Mouse (Mus musculus): Measurements from ENCODE around the gene Mknk2. TPM values are rescaled to one million over a fixed set of nuclear protein-coding genes. Genes with fewer than 3 reads are reported as not detected.

The Mknk2 gene
- polyA plus RNA-seq, 1 experiment from 2014 or later, result 153 TPM

- Histone ChIP-seq H3K9me3 (replicated peaks) (no peaks in the 10 kb centered on the region), H3K4me3 (0 out of 2 replicates have a peak overlapping the region, but pooled peaks have one; percentile 21), H3K36me3 (peaks cover 34% of the 10 kb centered on the region), H3K27me3 (ENCODE audit: low read depth, poor library complexity, severe bottlenecking) (no peaks in the 10 kb centered on the region), H3K4me1 (peaks cover 58% of the 10 kb centered on the region), H3K27ac (peak overlapping the region; percentile 64; the same call in 1 of the 2 replicates)
- WGBS, result 29% methylated on average over 5 of the region's 5 CpGs
- DNase-seq (ENCODE audit: low spot score), result no peak
Observed at GRCm38 (mm10) chr10:80663485-80664196, 14.3 kb downstream of the Mknk2 start.

- no peaks in the 10 kb centered on the region for H3K9me3 ChIP-seq (replicated peaks)
- DNase-seq (ENCODE audit: low spot score), result no peak
- H3K4me1 ChIP-seq, result peaks cover 64% of the 10 kb centered on the region
- H3K27ac ChIP-seq, result 0 out of 2 replicates have a peak overlapping the region, but pooled peaks have one; percentile 5
- WGBS, result 41% methylated on average over 5 of the region's 5 CpGs
- no peak overlapping the region for H3K4me3 ChIP-seq
- H3K27me3 ChIP-seq (ENCODE audit: low read depth, poor library complexity, severe bottlenecking), result no peaks in the 10 kb centered on the region
- H3K36me3 ChIP-seq, result peaks cover 9% of the 10 kb centered on the region
Observed at GRCm38 (mm10) chr10:80661149-80661548, 16.8 kb downstream of the Mknk2 start.

- no peak overlapping the region for H3K4me3 ChIP-seq
- no peaks in the 10 kb centered on the region for H3K36me3 ChIP-seq
- 21% methylated on average over 10 of the region's 10 CpGs for WGBS
- DNase-seq (ENCODE audit: low spot score), result peak; percentile 81
- H3K27ac ChIP-seq, result peak overlapping the region; percentile 56; the same call in 1 of the 2 replicates
- peaks cover 62% of the 10 kb centered on the region for H3K4me1 ChIP-seq
- H3K9me3 ChIP-seq (replicated peaks), result no peaks in the 10 kb centered on the region
- H3K27me3 ChIP-seq (ENCODE audit: low read depth, poor library complexity, severe bottlenecking), result no peaks in the 10 kb centered on the region
Observed at GRCm38 (mm10) chr10:80659213-80659612, 18.7 kb downstream of the Mknk2 start.

DNA sequence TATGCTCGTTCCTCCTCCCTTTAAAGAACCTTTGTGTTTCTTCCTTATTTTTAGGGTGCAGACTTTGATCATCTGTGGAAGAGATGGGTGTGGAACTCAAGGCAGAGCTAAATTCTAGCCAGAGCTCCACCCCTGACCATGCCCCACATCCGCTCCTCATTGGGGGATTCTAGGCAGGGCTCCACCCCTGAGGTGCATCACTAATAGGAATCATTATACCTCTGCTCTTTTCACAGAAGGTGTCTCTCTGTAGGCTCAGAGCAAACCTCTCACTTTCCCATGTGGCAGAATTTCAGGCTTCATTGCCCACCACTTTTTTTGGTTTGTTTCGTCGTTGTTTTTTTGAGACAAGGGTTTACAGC is 19.1 kb downstream of the Mknk2 start:
- H3K36me3 ChIP-seq, result no peaks in the 10 kb centered on the region
- H3K27me3 ChIP-seq (ENCODE audit: low read depth, poor library complexity, severe bottlenecking), result no peaks in the 10 kb centered on the region
- H3K4me3 ChIP-seq, result no peak overlapping the region
- H3K27ac ChIP-seq, result no peak overlapping the region
- peaks cover 60% of the 10 kb centered on the region for H3K4me1 ChIP-seq
- 62% methylated on average over 4 of the region's 4 CpGs for WGBS
- H3K9me3 ChIP-seq (replicated peaks), result no peaks in the 10 kb centered on the region
- no peak for DNase-seq (ENCODE audit: low spot score)

- Histone ChIP-seq H3K27ac (no peak overlapping the region), H3K4me1 (peaks cover 55% of the 10 kb centered on the region), H3K36me3 (no peaks in the 10 kb centered on the region; the same call in 1 of the 2 replicates), H3K9me3 (replicated peaks) (no peaks in the 10 kb centered on the region), H3K27me3 (ENCODE audit: low read depth, poor library complexity, severe bottlenecking) (no peaks in the 10 kb centered on the region), H3K4me3 (no peak overlapping the region)
- WGBS, result 89% methylated on average over 14 of the region's 14 CpGs
- DNase-seq (ENCODE audit: low spot score), result no peak
Observed at GRCm38 (mm10) chr10:80658194-80658840, 19.6 kb downstream of the Mknk2 start.

- no peak for DNase-seq (ENCODE audit: low spot score)
- peak within 1 kb of the TSS; percentile 93 for H3K4me3 ChIP-seq
- peaks cover 6% of the 10 kb centered on the region for H3K36me3 ChIP-seq
- H3K9me3 ChIP-seq (replicated peaks), result no peaks in the 10 kb centered on the region
- 18% methylated on average over 15 of the region's 15 CpGs for WGBS
- H3K4me1 ChIP-seq, result peaks cover 49% of the 10 kb centered on the region
- peak within 1 kb of the TSS; percentile 96 for H3K27ac ChIP-seq
- H3K27me3 ChIP-seq (ENCODE audit: low read depth, poor library complexity, severe bottlenecking), result no peaks in the 10 kb centered on the region
Observed at GRCm38 (mm10) chr10:80656863-80657623, 20.9 kb downstream of the Mknk2 start, which contains the start of gene Btbd2. TSS of gene Btbd2 (minus strand) at chr10:80657071.

GRCm38 (mm10) chr10:80656130-80656862 is 21.6 kb downstream of the Mknk2 start:
- Histone ChIP-seq H3K27ac (peak overlapping the region; percentile 96), H3K4me3 (peak overlapping the region; percentile 93), H3K9me3 (replicated peaks) (no peaks in the 10 kb centered on the region), H3K4me1 (peaks cover 49% of the 10 kb centered on the region), H3K27me3 (ENCODE audit: low read depth, poor library complexity, severe bottlenecking) (no peaks in the 10 kb centered on the region), H3K36me3 (peaks cover 8% of the 10 kb centered on the region)
- peak; percentile 100 for DNase-seq (ENCODE audit: low spot score)
- WGBS, result under 1% methylated on average over 72 of the region's 72 CpGs

DNA sequence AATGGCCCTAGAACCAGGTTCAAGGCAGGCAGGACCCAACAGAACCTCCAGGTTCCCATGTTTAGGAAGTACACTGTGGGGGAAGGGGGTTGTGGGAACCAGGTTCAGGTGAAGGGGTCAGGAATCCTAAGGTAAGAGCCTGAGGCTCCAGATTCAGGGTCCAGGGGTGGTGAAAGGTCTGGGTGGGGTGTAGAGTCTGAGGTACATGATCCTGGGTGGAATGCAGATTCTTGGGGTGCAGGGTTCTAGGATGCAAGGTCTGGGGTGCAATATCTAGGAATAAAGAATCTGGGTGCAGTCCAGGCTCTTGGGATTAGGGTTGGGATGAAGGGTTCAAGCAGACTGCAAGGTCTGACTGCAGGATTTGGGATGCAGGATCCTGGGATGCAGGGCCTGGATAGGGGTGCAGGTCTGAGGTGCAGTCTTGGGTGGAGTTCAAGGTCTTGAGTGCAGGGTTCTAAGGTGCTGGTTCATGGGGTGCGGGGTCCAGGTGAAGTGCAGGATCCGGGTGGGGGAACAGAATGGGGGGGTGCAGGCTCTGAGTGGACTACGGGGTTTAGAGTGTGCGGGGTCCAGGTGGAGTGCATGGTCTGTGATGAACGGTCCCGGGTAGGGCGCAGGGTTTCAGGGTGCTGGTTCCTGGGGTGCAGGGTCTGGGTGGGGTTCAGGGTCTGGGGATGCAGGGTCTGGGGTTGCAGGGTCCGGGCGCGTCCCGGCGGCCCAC is 22.3 kb downstream of the Mknk2 start:
- H3K4me3 ChIP-seq, result peak overlapping the region; percentile 93
- 7% methylated on average over 12 of the region's 12 CpGs for WGBS
- peaks cover 11% of the 10 kb centered on the region for H3K36me3 ChIP-seq
- no peaks in the 10 kb centered on the region for H3K27me3 ChIP-seq (ENCODE audit: low read depth, poor library complexity, severe bottlenecking)
- peaks cover 45% of the 10 kb centered on the region for H3K4me1 ChIP-seq
- H3K27ac ChIP-seq, result peak overlapping the region; percentile 96
- no peak for DNase-seq (ENCODE audit: low spot score)
- no peaks in the 10 kb centered on the region for H3K9me3 ChIP-seq (replicated peaks)

DNA sequence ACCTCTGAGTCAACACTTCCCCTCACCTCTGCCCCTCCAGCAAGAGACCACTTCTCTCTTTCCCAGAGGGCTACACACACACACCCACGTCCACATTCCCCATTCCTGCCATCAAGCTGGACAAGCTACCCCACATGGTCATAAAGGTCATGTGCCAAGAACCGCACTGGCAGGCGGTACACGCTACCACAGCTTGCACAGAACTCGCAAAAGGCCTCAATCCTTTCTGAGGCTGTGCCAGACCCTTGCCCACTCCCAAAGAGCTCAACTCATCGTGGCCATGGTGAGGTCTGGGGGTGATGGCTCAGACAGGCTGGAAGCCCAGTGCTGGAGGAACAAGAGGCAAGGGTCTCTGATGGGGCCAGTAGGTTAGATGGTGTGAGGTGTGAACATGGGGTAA is 23.0 kb downstream of the Mknk2 start:
- H3K9me3 ChIP-seq (replicated peaks), result no peaks in the 10 kb centered on the region
- H3K4me1 ChIP-seq, result peaks cover 48% of the 10 kb centered on the region
- 92% methylated on average over 6 of the region's 6 CpGs for WGBS
- H3K36me3 ChIP-seq, result peaks cover 18% of the 10 kb centered on the region
- no peak for DNase-seq (ENCODE audit: low spot score)
- peak overlapping the region; percentile 96 for H3K27ac ChIP-seq
- peak overlapping the region; percentile 93 for H3K4me3 ChIP-seq
- H3K27me3 ChIP-seq (ENCODE audit: low read depth, poor library complexity, severe bottlenecking), result no peaks in the 10 kb centered on the region

- no peak overlapping the region for H3K4me3 ChIP-seq
- H3K9me3 ChIP-seq (replicated peaks), result no peaks in the 10 kb centered on the region
- peaks cover 39% of the 10 kb centered on the region for H3K4me1 ChIP-seq
- 90% methylated on average over 6 of the region's 6 CpGs for WGBS
- no peak for DNase-seq (ENCODE audit: low spot score)
- H3K27ac ChIP-seq, result no peak overlapping the region
- H3K36me3 ChIP-seq, result peaks cover 28% of the 10 kb centered on the region
- H3K27me3 ChIP-seq (ENCODE audit: low read depth, poor library complexity, severe bottlenecking), result no peaks in the 10 kb centered on the region
Observed at GRCm38 (mm10) chr10:80653156-80653720, 24.7 kb downstream of the Mknk2 start.

- WGBS, result 92% methylated on average over 10 of the region's 10 CpGs
- peaks cover 57% of the 10 kb centered on the region for H3K36me3 ChIP-seq
Observed at GRCm38 (mm10) chr10:80650392-80650791, 27.5 kb downstream of the Mknk2 start.

More at GRCm38 (mm10) chr10:80650392-80650791, 27.5 kb downstream of the Mknk2 start:
- no peaks in the 10 kb centered on the region for H3K27me3 ChIP-seq (ENCODE audit: low read depth, poor library complexity, severe bottlenecking)
- H3K4me3 ChIP-seq, result no peak overlapping the region
- no peak overlapping the region for H3K27ac ChIP-seq
- DNase-seq (ENCODE audit: low spot score), result no peak
- H3K4me1 ChIP-seq, result peaks cover 17% of the 10 kb centered on the region
- no peaks in the 10 kb centered on the region for H3K9me3 ChIP-seq (replicated peaks)
